Mouse (Mus musculus): ENCODE data around the gene Trim21.

The Trim21 gene

GRCm38 (mm10) chr7:102564999-102565997, at the start of gene Trim21:
Trim21 (minus strand) TSS chr7:102565486.
- DNase-seq (ENCODE audit: low read depth in 2 of 2, low spot score in 2 of 2): peak; percentile 65 to 71

- DNase-seq (ENCODE audit: low read depth in 2 of 2, low spot score in 2 of 2): no peak
Measured at GRCm38 (mm10) chr7:102597378-102598031, 32.2 kb upstream of the Trim21 start, which contains the start of gene Olfr552. Olfr552 (plus strand) TSS chr7:102597770.

GRCm38 (mm10) chr7:102591786-102592185, 26.5 kb upstream of the Trim21 start, which contains the start of gene Olfr551:
Olfr551 (minus strand) TSS chr7:102591886.
- DNase-seq (ENCODE audit: low read depth in 2 of 2, low spot score in 2 of 2): no peak

GRCm38 (mm10) chr7:102575998-102576397, 10.7 kb upstream of the Trim21 start:
- DNase-seq (ENCODE audit: low read depth in 2 of 2, low spot score in 2 of 2): no peak

- DNase-seq (ENCODE audit: low read depth in 2 of 2, low spot score in 2 of 2): no peak
Measured at GRCm38 (mm10) chr7:102573174-102573830, 8.0 kb upstream of the Trim21 start.

- DNase-seq (ENCODE audit: low read depth in 2 of 2, low spot score in 2 of 2): no peak
Measured at GRCm38 (mm10) chr7:102571142-102571541, 5.9 kb upstream of the Trim21 start, which contains the start of gene Olfr550. Olfr550 (plus strand) TSS chr7:102571442.

GRCm38 (mm10) chr7:102566219-102566618, 933 bp upstream of the Trim21 start:
- DNase-seq (ENCODE audit: low read depth in 2 of 2, low spot score in 2 of 2): no peak

- no peak for DNase-seq (ENCODE audit: low read depth in 2 of 2, low spot score in 2 of 2)
Measured at GRCm38 (mm10) chr7:102553279-102553678, 12.0 kb downstream of the Trim21 start.

- DNase-seq (ENCODE audit: low read depth in 2 of 2, low spot score in 2 of 2): no peak
Measured at GRCm38 (mm10) chr7:102549570-102549969, 15.7 kb downstream of the Trim21 start, which contains the start of gene Olfr549. Olfr549 (plus strand) TSS chr7:102549870.

- DNase-seq (ENCODE audit: low read depth in 2 of 2, low spot score in 2 of 2): no peak
Measured at GRCm38 (mm10) chr7:102541251-102541650, 24.0 kb downstream of the Trim21 start.

GRCm38 (mm10) chr7:102540596-102540995, 24.7 kb downstream of the Trim21 start, which contains the start of gene Olfr548-ps1:
Olfr548-ps1 (plus strand) TSS chr7:102540896.
- DNase-seq (ENCODE audit: low read depth in 2 of 2, low spot score in 2 of 2): no peak

- no peak for DNase-seq (ENCODE audit: low read depth in 2 of 2, low spot score in 2 of 2)
Measured at GRCm38 (mm10) chr7:102534449-102534848, 30.8 kb downstream of the Trim21 start, which contains the start of gene Olfr547. Olfr547 (plus strand) TSS chr7:102534749.

GRCm38 (mm10) chr7:102529052-102529451, 36.2 kb downstream of the Trim21 start:
- no peak for DNase-seq (ENCODE audit: low read depth in 2 of 2, low spot score in 2 of 2)

- DNase-seq (ENCODE audit: low read depth in 2 of 2, low spot score in 2 of 2): no peak
Measured at GRCm38 (mm10) chr7:102517051-102517335, 48.3 kb downstream of the Trim21 start.

GRCm38 (mm10) chr7:102516261-102517050, 48.8 kb downstream of the Trim21 start:
- no peak for DNase-seq (ENCODE audit: low read depth in 2 of 2, low spot score in 2 of 2)

GRCm38 (mm10) chr7:102514144-102514543, 51.1 kb downstream of the Trim21 start:
- DNase-seq (ENCODE audit: low read depth in 2 of 2, low spot score in 2 of 2): no peak

- DNase-seq (ENCODE audit: low read depth in 2 of 2, low spot score in 2 of 2): peak; percentile 69 to 80
Measured at GRCm38 (mm10) chr7:102512814-102513435, 52.4 kb downstream of the Trim21 start.

GRCm38 (mm10) chr7:102511927-102512326, 53.4 kb downstream of the Trim21 start:
- DNase-seq (ENCODE audit: low read depth in 2 of 2, low spot score in 2 of 2): no peak

- DNase-seq (ENCODE audit: low read depth in 2 of 2, low spot score in 2 of 2): no peak
Measured at GRCm38 (mm10) chr7:102509726-102510125, 55.6 kb downstream of the Trim21 start.

- DNase-seq (ENCODE audit: low read depth in 2 of 2, low spot score in 2 of 2): no peak
Measured at GRCm38 (mm10) chr7:102508666-102509065, 56.6 kb downstream of the Trim21 start.
